Mouse (Mus musculus): Measurements from ENCODE around the gene Aire.

Gene Aire

GRCm38 (mm10) chr10:78043406-78043836, at the start of gene Aire:
TSS of gene Aire (minus strand) at chr10:78043610.
- in situ Hi-C loops (cut with MboI, MseI), result no loop called here

- in situ Hi-C loops (cut with MboI, MseI), result no loop called here
Observed at GRCm38 (mm10) chr10:78092725-78093029, 49.3 kb upstream of the Aire start.

GRCm38 (mm10) chr10:78091865-78092724, 48.7 kb upstream of the Aire start:
- in situ Hi-C loops (cut with MboI, MseI), result no loop called here

- in situ Hi-C loops (cut with MboI, MseI), result no loop called here
Observed at GRCm38 (mm10) chr10:78090706-78091491, 47.5 kb upstream of the Aire start.

- in situ Hi-C loops (cut with MboI, MseI), result no loop called here
Observed at GRCm38 (mm10) chr10:78090246-78090645, 46.8 kb upstream of the Aire start.

- in situ Hi-C loops (cut with MboI, MseI), result no loop called here
Observed at GRCm38 (mm10) chr10:78087101-78087511, 43.7 kb upstream of the Aire start.

GRCm38 (mm10) chr10:78086444-78087061, 43.1 kb upstream of the Aire start:
- in situ Hi-C loops (cut with MboI, MseI), result no loop called here

- in situ Hi-C loops (cut with MboI, MseI), result no loop called here
Observed at GRCm38 (mm10) chr10:78085711-78086110, 42.3 kb upstream of the Aire start.

GRCm38 (mm10) chr10:78084073-78084472, 40.7 kb upstream of the Aire start:
- in situ Hi-C loops (cut with MboI, MseI), result no loop called here

- in situ Hi-C loops (cut with MboI, MseI), result no loop called here
Observed at GRCm38 (mm10) chr10:78079955-78080591, 36.7 kb upstream of the Aire start.

GRCm38 (mm10) chr10:78078276-78078675, 34.9 kb upstream of the Aire start:
- in situ Hi-C loops (cut with MboI, MseI), result no loop called here

GRCm38 (mm10) chr10:78077862-78078261, 34.5 kb upstream of the Aire start:
- in situ Hi-C loops (cut with MboI, MseI), result no loop called here

- in situ Hi-C loops (cut with MboI, MseI), result no loop called here
Observed at GRCm38 (mm10) chr10:78074977-78075376, 31.6 kb upstream of the Aire start.

- in situ Hi-C loops (cut with MboI, MseI), result no loop called here
Observed at GRCm38 (mm10) chr10:78074151-78074550, 30.7 kb upstream of the Aire start.

- in situ Hi-C loops (cut with MboI, MseI), result no loop called here
Observed at GRCm38 (mm10) chr10:78069101-78070011, 25.9 kb upstream of the Aire start, which contains the start of gene Icosl. TSS of gene Icosl (plus strand) at chr10:78069302.

- in situ Hi-C loops (cut with MboI, MseI), result no loop called here
Observed at GRCm38 (mm10) chr10:78068541-78068940, 25.1 kb upstream of the Aire start.

- in situ Hi-C loops (cut with MboI, MseI), result no loop called here
Observed at GRCm38 (mm10) chr10:78067226-78067625, 23.8 kb upstream of the Aire start.

- in situ Hi-C loops (cut with MboI, MseI), result no loop called here
Observed at GRCm38 (mm10) chr10:78063122-78063521, 19.7 kb upstream of the Aire start.

GRCm38 (mm10) chr10:78057056-78057455, 13.6 kb upstream of the Aire start:
- in situ Hi-C loops (cut with MboI, MseI), result no loop called here

- in situ Hi-C loops (cut with MboI, MseI), result no loop called here
Observed at GRCm38 (mm10) chr10:78054633-78055565, 11.5 kb upstream of the Aire start.
